Mouse (Mus musculus): ENCODE measurements at regions not wholly inside any gene's neighbourhood (a gene's known extent, or its start where the extent isn't known, plus 50 kb on each side); places are given as distances from the start of the nearest gene placed in this dataset.

DNA sequence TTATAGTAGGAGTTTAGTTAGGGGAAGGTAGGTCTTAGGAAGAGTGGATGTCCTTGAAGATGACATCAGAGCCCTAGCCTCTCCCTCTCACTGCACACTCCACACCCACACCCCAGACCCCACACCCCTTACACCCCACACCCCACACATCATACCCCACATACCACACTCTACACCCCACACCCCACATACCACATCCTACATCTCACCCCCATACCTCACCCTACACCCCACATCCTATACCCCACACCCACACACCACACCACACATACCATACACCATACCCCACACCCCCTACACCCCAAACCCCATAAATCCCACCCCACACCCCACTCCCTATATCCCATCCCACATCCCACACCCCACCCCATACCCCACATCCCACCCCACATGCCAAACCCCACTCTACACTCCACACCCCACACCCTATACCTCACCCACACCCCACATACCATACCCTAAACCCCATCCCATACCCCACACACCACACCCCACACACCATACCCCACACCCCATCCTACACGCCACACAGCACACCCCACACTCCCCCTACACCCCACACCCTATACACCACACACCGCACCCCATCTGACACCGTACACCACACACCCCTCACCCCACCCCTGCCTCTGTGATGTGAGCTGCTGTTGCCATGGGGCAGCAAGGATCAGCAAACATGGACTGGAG lies 323.7 kb upstream of the G2e3 start:
- DNase-seq (ENCODE audit: low read depth, low spot score): no peak

DNA sequence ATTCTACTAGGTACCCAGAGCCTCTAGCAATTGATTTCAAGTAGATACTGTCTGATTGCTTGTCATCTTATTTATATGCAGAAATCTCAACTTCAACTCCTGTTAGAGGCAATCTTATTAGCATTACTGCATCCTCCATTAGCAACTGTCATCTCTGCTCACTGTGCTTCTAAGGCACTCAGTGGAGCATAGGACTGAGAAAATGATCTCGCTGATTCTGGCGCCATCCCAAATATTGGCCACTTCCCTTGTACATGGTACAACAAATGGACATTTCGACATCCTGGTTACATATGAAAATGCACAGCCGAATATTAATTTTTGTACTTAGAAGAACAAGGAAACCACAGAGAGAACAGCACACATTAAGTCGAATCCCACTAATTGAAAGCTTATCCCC lies 329.7 kb upstream of the G2e3 start:
- DNase-seq (ENCODE audit: low read depth, low spot score): no peak

DNA sequence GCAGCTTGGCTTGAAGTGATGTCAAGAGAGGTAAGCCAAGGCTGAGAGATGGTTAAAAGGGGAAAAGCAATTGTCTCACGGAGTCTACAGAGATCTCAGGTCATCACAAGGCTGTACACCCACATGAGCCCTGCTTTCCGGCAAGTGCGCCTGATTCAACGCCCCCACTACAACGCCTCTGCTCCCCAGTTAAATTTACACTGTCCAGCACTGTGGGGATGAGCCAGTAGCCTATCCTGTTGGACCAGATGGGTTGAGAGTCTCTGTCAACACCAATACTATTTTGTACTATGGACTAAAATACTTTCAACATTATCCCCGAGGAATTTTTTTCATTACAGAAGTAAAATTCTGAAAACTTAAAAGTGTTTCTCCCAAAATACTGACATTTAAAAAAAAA lies 331.8 kb upstream of the G2e3 start:
- no peak for DNase-seq (ENCODE audit: low read depth, low spot score)

- no peak for DNase-seq (ENCODE audit: low read depth, low spot score)
Observed at GRCm38 (mm10) chr12:51009644-51010043, 338.2 kb upstream of the G2e3 start.

GRCm38 (mm10) chr12:51001722-51002592 lies 345.9 kb upstream of the G2e3 start:
- peak; percentile 85 for DNase-seq (ENCODE audit: low read depth, low spot score)

- peak; percentile 20 for DNase-seq (ENCODE audit: low read depth, low spot score)
Observed at GRCm38 (mm10) chr12:51001096-51001495, 346.8 kb upstream of the G2e3 start.

- peak; percentile 20 for DNase-seq (ENCODE audit: low read depth, low spot score)
Observed at GRCm38 (mm10) chr12:51000281-51001075, 347.4 kb upstream of the G2e3 start.

GRCm38 (mm10) chr12:50999295-51000237 lies 348.3 kb upstream of the G2e3 start:
- DNase-seq (ENCODE audit: low read depth, low spot score): peak; percentile 73

DNA sequence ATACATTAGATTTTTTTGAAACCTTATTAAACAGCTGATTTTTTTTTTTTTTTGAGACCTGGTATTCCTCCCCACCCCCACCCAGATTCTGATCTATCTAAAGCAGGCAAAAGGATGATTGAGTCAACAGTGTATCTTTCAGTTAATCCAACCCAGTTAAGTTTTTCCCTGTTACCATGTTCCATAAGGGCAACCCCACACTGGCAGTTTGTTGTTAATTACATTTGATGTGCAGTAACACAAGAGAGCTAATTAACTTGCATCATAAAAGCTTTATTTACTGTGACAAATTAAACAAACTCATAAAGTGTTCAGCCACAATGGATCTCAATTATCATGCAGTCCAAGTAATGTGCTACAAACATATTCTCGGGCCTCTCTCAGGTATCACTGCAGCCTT lies 346.8 kb upstream of the Prkd1 start:
- no peak for DNase-seq (ENCODE audit: low read depth, low spot score)

DNA sequence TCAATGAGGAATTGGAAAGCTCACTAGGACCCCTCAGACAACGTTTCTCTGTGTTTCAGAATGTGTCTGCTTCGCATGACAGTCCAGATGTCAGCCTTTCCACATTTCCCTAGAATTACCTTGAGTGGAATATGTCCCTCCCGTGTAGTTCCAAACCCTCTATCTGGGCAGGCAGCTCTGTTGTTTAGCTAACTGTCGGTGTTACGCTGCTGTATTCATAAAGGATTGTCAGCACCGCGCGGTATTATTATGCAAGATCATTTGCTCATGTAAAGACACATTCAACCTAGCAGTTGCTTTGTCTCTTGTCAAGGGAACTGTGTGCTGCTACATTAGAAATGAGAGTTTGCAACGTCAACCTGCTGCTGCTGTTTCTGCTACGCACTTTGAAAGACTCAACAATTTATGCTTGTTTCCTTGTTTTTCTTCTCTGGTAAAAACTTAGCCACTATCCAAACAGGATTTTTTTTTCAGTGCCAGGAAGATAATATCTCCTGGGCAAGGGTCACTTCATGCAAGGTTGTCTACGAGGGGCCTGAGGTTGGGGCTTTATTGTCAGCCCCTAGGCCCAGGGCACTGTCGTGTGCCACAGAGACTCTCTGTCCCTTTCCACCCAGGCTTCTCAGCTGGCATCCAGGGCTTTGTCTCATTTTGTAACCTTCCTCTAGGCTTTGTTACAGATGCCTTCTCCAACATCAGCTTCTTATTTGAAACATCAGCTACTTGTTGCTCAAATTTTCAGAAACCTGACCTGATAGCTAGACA lies 340.8 kb upstream of the Prkd1 start:
- DNase-seq (ENCODE audit: low read depth, low spot score): no peak

GRCm38 (mm10) chr12:50981318-50981717 lies 332.4 kb upstream of the Prkd1 start:
- no peak for DNase-seq (ENCODE audit: low read depth, low spot score)

- no peak for DNase-seq (ENCODE audit: low read depth, low spot score)
Observed at GRCm38 (mm10) chr12:50980800-50981199, 331.9 kb upstream of the Prkd1 start.

- no peak for DNase-seq (ENCODE audit: low read depth, low spot score)
Observed at GRCm38 (mm10) chr12:50970759-50971122, 321.8 kb upstream of the Prkd1 start.

GRCm38 (mm10) chr12:50969887-50970758 lies 321.2 kb upstream of the Prkd1 start:
- DNase-seq (ENCODE audit: low read depth, low spot score): peak; percentile 51

GRCm38 (mm10) chr12:50969402-50969801 lies 320.5 kb upstream of the Prkd1 start:
- DNase-seq (ENCODE audit: low read depth, low spot score): no peak

- no peak for DNase-seq (ENCODE audit: low read depth, low spot score)
Observed at GRCm38 (mm10) chr12:50967168-50967810, 318.4 kb upstream of the Prkd1 start.

DNA sequence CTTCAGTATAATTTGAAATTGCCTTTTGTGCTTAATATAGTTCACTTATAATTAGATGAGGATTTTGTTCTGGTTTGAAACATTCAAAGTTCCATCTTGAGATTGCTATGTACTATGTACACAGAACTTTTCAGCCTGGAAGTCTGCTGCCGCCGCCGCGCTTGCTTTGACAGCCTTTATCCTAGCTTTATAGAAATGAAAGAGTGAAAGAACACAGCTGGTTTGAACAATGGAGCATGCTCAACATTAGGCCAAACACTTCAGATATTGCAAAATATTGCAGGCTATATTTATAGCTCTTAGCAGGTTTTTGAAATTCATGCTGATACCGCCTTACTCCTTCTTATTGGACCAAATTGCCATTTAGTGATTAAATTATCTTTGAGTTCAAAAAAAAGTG lies 305.1 kb upstream of the Prkd1 start:
- no peak for DNase-seq (ENCODE audit: low read depth, low spot score)

- DNase-seq (ENCODE audit: low read depth, low spot score): no peak
Observed at GRCm38 (mm10) chr12:50947035-50947434, 298.1 kb upstream of the Prkd1 start.

Data from brain, embryonic 18.5 days (tissue).